Mouse (Mus musculus) adrenal gland, postnatal 14 days (tissue): ENCODE data around the gene Gm20388. TPM values are rescaled to one million over a fixed set of nuclear protein-coding genes. Genes with fewer than 3 reads are reported as not detected.

Experiments used
- DNase-seq: peaks from one replicate; pipeline ENCODE4 v3.0.0; 2021; ENCODE audit warnings: mixed read lengths
- total RNA-seq: library from RNA; stranded (reverse); gene quantifications from 2 replicates; pipeline ENCODE4 v1.2.3, GENCODE M21; 2021

Gene Gm20388
- total RNA-seq, 1 experiment from 2014 or later: 17.6 TPM

DNA sequence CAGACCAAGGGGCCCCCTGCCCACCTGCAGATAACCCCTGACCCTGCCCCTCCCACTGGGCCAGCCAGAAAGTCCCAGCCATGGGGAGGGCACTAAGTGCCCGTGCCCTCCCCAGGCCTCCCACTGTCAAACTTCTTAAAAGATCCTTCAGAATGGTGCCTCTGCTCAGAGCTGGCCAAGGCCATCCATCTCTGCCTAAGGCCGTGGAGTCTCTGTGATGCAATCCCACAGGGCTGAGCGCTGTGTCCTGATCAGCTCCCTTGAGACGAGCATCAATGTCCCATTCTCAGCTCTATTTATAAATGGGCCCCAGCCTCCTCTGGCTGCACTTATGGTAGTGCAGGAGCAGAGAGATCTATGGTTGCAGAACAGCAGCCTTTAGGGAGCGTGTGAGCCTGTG, 1403.4 kb downstream of the Gm20388 start:
- peak; percentile 62 for DNase-seq

DNA sequence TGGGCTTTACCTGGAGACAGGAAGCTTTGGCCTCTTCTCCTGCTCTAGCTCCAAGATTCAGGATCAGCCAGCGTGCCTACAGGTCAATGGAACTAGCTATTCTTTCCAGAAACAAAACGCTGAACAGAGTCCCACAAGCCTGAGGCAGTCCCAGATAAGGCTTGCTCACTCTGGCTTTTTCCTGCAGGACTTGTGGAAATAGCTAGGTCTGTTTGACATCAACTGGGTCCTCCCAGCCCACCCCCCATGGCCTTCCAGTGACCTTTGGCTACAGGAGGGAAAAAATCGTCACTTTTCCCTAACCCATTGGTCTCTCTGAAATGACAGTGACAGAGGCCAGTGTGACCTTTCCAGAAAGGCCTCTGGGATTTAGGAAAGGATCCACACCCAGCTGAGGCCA, 1404.9 kb downstream of the Gm20388 start:
- no peak for DNase-seq

DNA sequence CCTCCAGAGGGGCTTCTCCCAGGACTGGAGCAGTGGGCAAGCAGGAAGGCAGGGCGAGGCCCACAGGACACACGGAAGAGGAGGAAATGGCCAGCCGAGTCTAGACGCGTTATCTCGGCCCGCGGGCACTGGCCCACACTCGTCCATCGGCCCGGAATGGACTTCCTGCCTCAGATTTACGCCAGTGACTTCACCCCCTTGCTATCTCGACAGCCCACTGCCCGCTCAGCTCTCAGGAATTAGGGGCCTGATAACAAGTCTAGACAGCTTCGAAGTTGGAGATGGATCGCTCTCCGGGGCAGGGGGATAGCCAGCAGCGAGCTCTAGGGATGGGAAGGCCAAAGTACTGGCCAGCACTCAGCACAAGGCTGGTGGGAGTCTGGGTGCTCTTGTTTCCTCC, 1405.4 kb downstream of the Gm20388 start:
- DNase-seq: peak; percentile 22

DNA sequence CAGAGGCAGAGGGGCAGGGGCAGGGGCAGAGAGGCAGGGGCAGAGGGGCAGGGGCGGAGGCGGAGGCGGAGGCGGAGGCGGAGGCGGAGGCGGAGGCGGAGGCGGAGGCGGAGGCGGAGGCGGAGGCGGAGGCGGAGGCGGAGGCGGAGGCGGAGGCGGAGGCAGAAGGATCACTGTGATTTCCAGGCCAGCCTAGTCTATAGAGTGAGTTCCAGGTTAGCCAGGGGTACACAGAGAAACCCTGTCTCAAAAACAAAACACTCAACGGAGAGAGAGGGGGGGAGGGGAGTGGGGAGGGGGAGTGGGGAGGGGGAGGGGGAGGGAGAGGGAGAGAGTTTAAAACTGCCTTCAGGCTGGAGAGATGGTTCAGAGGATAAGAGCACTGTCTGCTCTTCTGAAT, 1408.1 kb downstream of the Gm20388 start:
- peak; percentile 19 for DNase-seq

DNA sequence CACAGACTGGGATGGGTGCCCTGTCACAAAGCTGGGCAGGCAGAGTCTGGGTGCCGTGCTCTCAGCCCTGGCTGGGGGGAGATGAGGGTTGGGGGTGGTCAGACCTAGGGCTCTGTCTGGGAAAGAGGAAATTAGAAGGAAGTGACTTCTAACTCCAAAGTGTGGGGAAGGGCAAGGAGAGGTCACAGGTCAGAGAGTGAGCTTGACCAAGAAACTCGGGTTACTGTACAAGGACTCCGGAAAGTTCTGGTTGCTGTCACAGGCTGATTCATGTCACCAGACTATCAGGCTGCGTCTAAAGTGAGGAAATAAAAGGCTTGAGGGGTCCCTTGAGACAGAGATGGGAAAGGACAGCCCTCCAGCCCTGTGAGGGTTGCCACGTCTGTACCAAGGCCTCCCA, 1408.8 kb downstream of the Gm20388 start:
- no peak for DNase-seq

DNA sequence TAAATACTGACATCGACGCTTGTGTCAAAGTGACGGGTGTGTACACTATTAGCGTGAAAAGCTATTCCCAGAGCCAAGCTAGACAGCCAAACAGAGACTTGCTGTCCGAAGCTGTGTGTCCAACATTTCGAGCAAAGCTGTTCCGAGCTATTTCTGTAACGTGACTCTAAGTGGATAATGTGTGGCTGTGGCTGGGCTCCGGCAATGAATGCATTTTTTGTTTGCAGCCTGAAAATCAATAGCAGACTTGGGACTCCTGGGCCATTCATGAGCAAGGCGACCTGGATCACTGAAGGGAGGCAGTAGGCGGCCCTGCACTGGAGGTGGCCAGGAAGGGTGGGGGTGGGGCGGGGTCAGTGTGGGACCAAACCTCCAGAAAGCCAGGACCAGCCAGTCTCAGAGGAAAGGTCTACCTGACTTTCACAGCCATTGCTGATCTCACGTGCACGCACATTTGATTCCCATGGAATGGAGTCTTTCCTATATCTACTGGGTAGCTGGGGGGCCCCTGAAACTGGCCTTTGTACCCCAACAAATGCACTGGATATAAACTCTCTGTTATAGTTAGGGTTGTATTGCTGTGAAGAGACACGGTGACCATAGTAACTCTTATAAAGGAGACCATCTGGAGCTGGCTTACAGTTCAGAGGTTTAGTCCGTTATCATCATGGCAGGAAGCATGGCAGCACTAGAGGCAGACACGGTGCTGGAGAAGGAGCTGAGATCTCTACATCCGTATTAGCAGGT, 1415.7 kb downstream of the Gm20388 start:
- DNase-seq: no peak

DNA sequence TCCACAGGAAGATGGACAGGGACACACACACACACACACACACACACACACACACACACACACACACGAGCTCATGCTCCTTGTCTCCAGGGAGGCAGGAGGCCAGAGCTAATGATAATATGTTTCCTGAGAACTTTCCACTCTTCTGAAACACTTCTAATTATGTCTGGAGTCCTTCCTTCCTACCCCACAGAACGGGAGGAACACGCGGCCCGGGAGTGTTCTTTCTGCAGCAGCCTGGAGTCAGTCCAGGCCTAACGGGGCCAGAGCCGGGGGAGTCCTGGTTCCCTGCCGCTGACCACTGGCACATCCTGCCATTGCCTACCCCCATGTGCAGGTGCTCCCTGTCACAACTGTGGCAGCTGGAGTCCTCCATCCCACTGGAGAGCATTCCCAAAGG, 1421.8 kb downstream of the Gm20388 start:
- peak; percentile 58 for DNase-seq

DNA sequence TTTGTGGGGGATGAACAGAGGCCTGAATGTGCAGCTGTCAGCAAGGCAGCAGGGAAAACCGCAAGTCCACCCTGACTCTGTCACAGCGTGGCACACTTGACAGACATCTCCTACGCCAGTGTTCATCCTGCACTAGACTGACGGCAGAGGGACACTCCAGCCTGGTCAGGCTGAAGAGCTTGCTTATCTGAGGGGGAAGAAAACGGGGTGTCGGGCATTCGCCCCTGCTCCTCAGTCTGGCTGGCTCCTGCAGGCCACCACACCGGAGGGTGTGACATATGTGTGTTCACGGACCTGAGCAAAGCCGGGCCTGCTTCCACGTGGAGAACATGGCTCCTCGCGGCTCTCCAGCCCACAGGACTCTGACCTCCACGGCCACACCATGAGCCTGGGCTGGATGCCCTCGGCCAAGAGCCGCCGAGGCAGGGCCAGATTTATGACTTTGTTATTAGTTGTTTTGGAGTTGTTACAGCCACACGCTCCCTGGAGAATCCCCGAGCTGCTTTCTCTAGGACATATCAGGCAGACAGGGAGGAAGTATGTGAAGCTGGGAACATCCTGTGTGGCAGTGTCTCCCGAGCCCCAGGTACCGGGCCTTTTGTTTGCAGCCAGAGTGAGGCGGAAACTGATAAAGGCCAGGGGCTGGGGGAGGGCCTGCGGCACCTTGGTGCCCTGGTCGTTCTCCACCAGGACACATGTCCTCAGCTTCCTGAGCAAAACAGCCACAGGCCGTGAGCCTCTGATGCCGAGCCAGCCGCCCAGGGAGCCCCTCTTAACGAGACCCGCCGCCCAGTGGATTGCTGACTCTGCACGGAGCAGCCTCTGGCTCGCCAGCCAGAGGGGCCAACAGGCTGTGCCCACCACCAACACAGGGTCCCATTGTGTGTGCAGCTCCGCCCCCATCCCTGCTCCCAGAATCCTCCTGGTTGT, 1424.1 kb downstream of the Gm20388 start:
- peak; percentile 69 for DNase-seq

DNA sequence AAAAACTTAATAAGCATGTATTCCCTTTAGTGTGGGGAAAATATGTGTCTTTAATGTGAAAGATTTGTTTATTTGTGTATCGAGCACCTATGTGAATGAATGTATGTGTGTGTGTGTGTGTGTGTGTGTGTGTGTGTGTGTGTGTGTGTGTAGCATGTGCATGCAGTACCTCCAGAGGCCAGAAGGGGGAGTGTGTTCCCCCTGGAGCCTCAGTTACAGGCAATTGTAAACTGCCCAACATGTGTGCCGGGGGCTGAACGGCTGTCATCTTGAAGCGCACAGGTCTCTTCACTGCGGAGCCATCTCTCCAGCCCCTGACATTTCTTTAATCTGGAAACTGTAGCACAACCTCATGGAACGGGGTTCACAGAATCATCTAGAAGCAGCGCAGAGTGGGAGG, 1425.0 kb downstream of the Gm20388 start:
- no peak for DNase-seq

DNA sequence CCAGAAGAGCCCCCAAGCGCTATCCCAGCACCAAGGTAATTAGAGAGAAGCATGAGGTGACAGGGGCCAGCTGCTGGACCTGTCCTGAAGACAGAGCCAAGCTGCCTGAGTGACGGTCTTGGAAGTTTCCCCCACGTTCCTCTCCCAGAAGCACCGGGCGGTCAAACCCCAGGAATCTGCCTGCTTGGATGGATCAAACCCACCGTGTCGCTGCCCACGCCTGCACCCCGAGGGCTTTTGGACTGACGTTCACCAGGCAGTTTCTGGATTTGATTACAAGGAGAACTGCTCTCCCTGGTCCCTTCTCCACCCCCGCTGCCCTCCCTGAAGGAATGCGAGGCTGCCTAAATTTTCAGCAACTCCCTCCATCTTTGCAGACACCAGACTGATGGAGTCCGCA, 1432.3 kb downstream of the Gm20388 start:
- DNase-seq: no peak

DNA sequence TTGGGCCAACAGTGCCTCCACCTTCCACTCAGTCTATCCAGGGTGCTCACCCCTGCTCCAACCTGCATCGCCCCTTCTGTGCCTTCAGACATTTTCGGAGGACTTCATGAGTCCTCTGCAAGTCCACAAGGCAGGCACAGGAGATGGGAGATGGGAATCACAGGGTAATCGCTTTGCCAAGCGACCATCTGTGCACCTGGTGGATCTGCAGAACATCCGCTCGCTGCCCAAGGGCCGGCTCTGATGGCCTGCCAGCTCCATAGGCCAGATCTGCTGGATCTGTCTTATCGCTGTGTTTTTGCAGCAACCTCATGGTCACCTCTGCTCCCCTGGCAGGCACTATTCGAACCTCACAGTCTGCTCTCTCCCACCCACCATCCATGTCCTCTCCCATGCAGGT, 1433.8 kb downstream of the Gm20388 start:
- no peak for DNase-seq

DNA sequence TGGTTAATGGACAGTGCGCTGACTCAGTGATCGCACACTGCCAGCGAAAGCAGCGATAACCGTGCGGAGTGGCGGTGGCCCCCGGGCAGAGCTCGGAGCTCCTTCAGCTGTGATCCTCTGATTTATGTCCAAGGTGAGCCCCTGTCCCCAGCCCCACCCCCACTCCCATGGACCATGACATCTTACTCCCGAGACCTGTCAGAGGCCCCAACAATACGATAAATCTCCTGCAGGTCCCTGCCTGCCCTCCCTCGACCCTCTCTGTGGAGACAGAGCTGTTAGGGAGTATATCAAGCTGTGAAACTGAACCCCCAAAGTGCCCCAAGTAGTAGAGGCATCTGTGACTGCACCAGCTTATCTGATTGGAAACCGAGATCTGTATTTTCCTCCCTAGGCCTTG, 1435.5 kb downstream of the Gm20388 start:
- no peak for DNase-seq

DNA sequence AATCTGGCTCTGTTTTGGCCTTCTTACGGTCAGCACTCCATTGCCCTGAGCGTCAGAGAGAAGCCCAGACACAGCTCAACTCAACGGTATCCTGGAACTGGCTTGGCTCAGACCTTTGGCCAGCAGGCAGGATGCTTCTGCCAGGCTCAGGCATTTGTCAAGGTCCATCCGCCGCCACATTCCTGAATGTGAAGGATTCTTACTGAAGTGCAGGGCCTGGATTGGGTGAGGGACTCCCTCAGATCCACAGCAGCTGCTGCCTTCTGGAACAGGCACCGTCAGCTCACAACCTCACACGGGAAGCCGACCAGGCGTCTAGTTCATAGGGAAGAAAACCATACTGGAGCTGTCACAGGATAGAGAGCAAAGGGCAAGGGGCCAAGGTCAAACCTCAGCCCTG, 1436.2 kb downstream of the Gm20388 start:
- peak; percentile 73 for DNase-seq

DNA sequence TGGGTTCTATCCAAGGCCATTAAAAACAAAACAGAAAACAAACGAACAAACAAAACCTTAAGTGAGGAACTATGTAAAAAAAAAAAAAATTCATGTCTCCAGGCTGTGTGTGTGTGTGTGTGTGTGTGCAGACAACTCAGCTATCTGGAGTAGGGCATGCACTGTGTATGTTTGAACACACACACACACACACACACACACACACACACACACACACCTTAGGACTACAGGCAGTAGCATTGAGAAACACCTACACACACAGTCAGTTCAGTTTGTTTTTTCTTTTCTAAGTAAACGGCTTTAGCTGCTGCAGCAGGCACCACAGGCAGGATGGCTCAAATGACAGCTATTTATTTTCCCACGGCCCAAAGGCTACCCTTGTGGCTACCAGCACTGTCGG, 1438.4 kb downstream of the Gm20388 start:
- no peak for DNase-seq

DNA sequence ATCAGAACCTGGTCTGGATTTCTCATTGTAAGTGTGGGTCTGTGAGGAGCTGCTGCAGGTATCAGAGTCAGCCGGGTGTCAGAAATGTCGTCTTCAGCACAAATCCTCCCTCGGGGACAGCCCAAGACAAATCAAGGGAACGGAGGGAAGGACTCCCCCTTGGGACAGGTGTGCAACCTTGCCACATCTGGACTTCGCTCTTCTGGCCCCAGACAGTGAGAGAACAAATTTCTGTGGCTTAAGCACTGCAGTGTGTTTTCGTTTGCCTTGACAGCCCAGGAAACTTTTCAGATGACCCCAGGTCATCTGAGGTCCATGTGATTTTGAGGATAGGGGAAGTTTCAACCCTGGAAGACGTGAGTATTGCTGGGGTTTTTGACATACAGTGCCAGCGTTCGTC, 1440.2 kb downstream of the Gm20388 start:
- no peak for DNase-seq

DNA sequence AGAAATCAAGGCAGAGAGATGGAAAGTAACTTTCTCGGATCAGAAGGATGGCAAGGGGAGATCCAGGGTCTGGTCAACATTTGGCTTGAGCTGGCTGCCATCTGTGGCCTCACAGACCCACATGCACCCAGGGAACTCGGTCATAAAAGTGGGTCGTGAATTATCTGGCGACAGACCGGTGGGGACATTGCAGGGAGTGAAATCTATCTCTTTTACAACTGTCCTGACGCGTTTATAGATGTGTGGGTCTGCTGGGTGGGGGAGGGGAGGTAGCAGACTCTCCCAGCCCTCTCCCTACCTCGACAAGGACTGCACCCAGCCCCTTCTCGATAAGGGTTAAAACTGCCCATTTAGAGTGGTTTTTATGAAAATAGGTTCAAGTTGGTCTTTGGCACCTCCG, 1444.2 kb downstream of the Gm20388 start:
- DNase-seq: no peak

DNA sequence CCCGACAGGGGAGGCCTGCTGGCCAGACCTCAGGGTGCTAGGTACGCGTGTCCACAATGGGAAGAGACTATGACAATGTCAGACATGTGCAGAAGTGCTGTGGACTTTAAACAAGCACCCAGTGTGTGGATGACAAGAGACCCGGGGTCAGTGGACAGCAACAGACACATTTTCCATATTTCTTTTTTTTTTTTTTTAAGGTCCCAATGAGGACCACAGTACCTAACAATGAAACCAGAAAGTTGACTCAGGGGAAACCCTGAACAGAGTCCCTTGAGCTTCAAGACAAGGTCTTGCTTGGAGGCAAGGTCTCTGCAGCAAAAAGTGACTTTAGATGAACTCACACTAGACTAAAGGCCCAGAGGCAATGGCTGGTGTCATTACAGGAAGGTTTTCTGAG, 1446.8 kb downstream of the Gm20388 start:
- no peak for DNase-seq

DNA sequence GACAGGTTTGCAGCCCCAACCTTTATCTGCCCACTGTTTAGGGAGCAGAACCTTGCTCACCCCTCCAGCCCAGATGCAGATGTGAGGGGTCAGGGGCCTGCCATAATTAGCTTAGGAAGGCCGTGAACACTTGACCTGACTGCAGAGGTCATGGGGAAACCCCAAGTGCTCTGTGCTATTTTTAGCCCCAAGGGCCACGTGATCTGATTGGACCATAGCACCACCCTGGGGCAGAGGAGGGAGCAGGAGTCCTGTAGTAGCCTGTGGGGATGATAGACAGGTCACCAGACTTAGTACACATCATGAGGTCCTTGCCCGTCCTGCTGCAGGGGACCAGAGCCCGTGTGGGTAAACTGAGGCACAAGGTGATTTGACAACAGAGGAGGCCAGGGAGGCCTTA, 1448.0 kb downstream of the Gm20388 start:
- DNase-seq: peak; percentile 44

DNA sequence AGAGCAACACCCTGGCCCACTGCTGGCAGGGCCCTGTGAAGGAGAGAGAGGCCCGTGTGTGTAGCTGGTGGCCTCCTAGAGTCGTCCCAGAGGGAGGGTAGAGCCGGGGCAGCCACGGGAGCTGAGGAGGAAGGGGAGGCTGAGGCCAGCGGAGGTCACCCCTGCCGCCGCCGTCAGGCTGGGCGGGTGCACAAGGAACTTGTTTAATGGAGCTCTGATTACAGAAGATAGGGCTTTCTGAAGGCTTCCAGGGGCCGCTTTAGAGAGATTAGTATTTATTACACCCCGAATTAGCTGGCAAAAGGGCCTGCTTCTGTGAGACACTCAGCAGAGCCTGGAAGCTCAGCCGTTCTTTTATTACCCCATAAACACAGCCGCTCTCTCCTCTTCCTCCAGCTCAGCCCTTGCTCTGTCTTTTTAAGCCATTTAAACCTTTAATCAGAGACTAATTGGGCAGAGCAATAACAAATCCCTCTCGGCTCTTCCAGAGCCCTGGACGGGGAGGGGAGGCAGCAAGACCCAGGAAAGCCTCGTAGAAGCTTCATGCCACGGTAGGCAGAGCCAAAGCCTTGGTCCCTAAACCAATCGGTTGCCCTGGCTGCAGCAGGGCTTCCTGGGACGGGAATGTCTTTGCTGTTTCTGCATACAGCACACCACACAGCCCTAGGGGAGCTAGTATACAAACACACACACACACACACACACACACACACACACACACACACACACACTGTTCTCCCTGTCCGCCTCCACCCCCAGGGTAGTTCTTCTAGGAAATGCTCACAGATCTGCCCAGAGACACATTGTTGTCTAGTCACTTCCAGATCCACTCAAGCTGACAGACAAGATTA, 1448.7 kb downstream of the Gm20388 start:
- peak; percentile 52 for DNase-seq

DNA sequence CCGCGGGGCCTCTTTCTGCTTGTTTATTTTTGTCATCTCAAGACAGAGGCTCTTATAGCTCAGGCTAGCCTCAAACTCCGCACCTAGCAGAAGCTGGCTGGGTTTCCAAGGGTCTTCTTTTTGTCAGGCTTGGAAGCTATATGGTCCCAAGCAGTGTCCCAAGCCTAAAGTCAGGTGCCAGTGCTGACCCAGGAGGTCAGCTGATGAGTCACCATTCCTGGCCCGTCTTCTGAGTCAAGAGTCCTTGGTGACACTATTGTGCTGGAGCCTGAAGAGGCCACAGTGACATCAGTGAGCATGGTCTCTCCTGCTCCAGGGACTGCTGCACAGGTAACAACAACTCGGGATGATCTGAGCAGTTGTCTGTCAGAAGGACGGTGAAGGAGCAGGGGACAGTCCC, 1449.4 kb downstream of the Gm20388 start:
- peak; percentile 72 for DNase-seq

DNA sequence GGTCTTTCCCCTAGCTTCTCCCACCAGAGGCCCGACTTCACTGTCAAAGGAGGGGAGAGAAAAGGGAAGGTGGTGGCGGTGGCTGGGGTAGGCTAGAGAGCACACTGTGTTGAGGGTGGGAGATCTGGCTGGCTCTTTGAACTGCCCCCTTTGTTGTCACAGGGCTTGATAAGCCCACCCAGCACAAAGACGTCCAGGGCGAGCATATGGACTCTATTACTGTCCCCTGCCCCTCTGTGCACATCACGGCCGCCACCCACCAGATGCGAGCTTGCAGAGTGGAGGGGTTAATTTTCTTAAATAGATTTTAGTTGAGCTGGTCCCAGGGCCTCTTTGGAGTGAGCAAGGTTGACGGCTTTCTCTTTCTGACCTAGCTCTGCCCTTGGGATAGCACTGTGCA, 1450.5 kb downstream of the Gm20388 start:
- no peak for DNase-seq

DNA sequence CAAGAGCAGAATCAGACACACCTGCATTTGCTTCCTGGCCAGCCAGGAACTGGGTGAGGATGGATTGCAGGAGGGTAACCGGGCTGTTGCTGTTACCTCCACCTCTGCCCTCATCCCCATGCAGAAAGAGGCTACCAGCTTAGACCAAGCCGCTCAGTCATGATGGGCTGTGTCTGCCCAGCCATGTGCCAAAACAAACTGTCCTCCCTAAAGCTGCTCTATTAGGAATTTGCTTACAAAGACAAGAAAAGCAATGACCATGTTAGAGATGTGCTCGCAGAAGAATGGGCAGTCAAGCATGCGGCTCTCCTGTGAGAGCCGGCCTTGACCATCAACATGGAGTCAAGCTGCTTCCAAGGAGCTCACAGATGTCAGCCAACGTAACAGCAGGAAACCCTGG, 1454.0 kb downstream of the Gm20388 start:
- DNase-seq: no peak

DNA sequence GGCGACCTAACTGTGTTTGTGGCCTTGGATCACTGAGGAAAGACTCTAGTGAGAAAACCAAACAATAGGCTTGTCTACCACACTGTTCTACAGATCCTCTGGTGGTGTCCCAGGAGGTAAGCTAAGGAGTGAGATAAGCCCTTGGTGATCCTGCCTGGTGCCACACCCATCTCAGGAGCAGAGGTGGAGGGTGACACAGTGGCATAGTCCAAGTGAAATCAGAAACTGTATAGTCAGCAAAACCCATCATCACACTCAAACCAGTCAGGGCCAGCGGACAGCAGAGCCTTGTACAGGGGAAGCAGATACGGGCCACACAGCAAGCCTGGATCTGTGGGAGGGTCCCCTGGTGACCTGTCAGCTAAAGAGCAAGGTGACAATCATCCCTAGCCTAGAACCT, 1454.5 kb downstream of the Gm20388 start:
- DNase-seq: no peak
